Comparison of ENCODE assay signal across 9 mouse cellular contexts in the genomic region with DNA sequence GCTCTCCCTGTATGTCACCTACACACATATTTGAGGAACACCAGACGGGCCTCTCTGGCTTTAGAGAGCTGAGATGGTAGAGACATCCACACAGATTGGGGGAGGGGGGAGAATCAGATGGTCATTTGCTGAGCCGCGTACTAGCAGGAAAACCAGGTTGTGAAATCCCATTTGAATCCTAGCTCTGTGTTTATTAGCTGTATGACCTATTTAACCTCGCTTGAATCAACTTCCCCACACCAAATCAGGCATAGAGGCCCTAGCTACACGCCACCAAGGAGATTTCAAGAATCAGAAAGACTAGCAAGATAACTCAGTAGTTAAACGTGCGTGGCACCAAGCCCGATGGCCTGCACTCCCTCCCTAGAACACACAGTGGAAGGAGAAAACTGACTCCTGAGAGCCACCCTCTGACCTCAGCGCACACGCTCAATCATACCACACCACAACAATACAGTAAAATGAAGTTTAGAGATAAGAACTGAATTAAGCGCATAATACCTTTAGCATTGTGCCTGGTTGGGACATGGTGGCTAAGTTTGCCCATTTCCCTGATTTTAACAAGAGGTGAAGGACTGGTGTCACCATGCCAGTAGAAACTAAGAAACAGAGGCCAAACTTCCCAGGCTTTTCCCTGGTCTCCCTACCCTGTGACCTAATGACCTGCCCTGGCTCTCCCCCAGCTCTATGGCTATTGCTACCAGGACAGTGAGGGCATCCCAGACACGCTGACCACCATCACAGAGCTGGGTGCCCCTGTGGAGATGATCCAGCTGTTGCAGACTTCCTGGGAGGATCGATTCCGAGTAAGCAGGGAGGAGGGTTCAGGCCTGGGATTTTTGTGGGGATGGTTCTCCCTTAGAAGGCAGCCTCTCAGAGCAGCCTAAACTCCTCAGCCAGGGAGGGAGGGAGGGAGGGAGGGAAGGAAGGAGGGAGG. TPM values are rescaled to one million over a fixed set of nuclear protein-coding genes. Genes with fewer than 3 reads are reported as not detected.
DNase-seq lines count a peak whose midpoint lies in the region; ATAC-seq lines count a peak whose summit lies in the region.
"Had no signal": no experiment of that assay in that cellular context is flagged by ENCODE, and none has a peak within 500 bp of the region (broad histone marks: within the 10 kb centered on the region; RNA-seq: fewer than 3 reads in every experiment).

No protein-coding gene starts in this region.

- H3K4me2 ChIP-seq in embryonic facial prominence, embryonic 14.5 days (ENCODE audit: low read depth, low read length): peak overlapping the region; percentile 85; the same call in 1 of the 2 replicates
- H3K4me2 ChIP-seq in hindbrain, embryonic 16.5 days (ENCODE audit: low read length): peak overlapping the region; percentile 94; the same call in 1 of the 2 replicates
- H3K4me2 ChIP-seq in lung, embryonic 16.5 days (ENCODE audit: low read depth, low read length): peak overlapping the region; percentile 85; the same call in 1 of the 2 replicates

- intact Hi-C loops in left cerebral cortex, postnatal 36 days (cut with DNase I): loop anchor here (5.0 kb wide), 1 partner anchor 1682 kb away; no protein-coding TSS in a partner anchor

- H3K27me3 ChIP-seq in embryonic facial prominence, embryonic 14.5 days (replicated peaks; ENCODE audit: control insufficient read depth, insufficient read depth, low read length): no peaks in the 10 kb centered on the region
- no peaks in the 10 kb centered on the region for H3K27me3 ChIP-seq in hindbrain, embryonic 16.5 days (replicated peaks; ENCODE audit: control insufficient read depth, insufficient read depth, low read length)
- no peaks in the 10 kb centered on the region for H3K27me3 ChIP-seq in lung, embryonic 16.5 days (ENCODE audit: control insufficient read depth, insufficient read depth, low read depth, low read length)

- H3K36me3 ChIP-seq in embryonic facial prominence, embryonic 14.5 days (ENCODE audit: control insufficient read depth, insufficient read depth, low read length): peaks cover 37% of the 10 kb centered on the region
- H3K36me3 ChIP-seq in hindbrain, embryonic 16.5 days (ENCODE audit: control insufficient read depth, insufficient read depth, low read length): peaks cover 6% of the 10 kb centered on the region; the same call in 1 of the 2 replicates
- peaks cover 22% of the 10 kb centered on the region for H3K36me3 ChIP-seq in lung, embryonic 16.5 days (ENCODE audit: control insufficient read depth, insufficient read depth, low read length)
- H3K36me3 ChIP-seq: midbrain, embryonic 12.5 days had no signal

- 59% methylated on average over 14 of the region's 14 CpGs for WGBS in embryonic facial prominence, embryonic 14.5 days
- WGBS in hindbrain, embryonic 16.5 days: 64% methylated on average over 14 of the region's 14 CpGs
- 47% methylated on average over 14 of the region's 14 CpGs for WGBS in lung, embryonic 16.5 days

- no peak overlapping the region for H3K27ac ChIP-seq in embryonic facial prominence, embryonic 14.5 days (replicated peaks; ENCODE audit: low read depth, low read length)
- no peak overlapping the region for H3K27ac ChIP-seq in hindbrain, embryonic 16.5 days (ENCODE audit: low read depth, low read length)
- peak overlapping the region; percentile 24 for H3K27ac ChIP-seq in lung, embryonic 16.5 days (ENCODE audit: low read length)
- H3K27ac ChIP-seq: midbrain, embryonic 12.5 days had no signal

- no peak overlapping the region for H3K9ac ChIP-seq in embryonic facial prominence, embryonic 14.5 days (ENCODE audit: low read depth, low read length)
- H3K9ac ChIP-seq in hindbrain, embryonic 16.5 days (ENCODE audit: low read depth, low read length): no peak overlapping the region
- peak overlapping the region; percentile 33; the same call in 1 of the 2 replicates for H3K9ac ChIP-seq in lung, embryonic 16.5 days (ENCODE audit: low read length)
- H3K9ac ChIP-seq: midbrain, embryonic 12.5 days had no signal

- ATAC-seq in embryonic facial prominence, embryonic 14.5 days (ENCODE audit: low read depth): no peak
- ATAC-seq in hindbrain, embryonic 16.5 days: no peak
- ATAC-seq in lung, embryonic 16.5 days (ENCODE audit: low read depth): peak; percentile 16
- no peak for ATAC-seq in erythroid progenitor cell, adult 5-6 weeks (replicated peaks; ENCODE audit: low FRiP score, poor library complexity, severe bottlenecking)

- H3K4me1 ChIP-seq in embryonic facial prominence, embryonic 14.5 days (ENCODE audit: control insufficient read depth, insufficient read depth, low read length): peaks cover 5% of the 10 kb centered on the region; the same call in 1 of the 2 replicates
- H3K4me1 ChIP-seq in hindbrain, embryonic 16.5 days (ENCODE audit: control insufficient read depth, insufficient read depth, low read depth, low read length): peaks cover 42% of the 10 kb centered on the region
- peaks cover 37% of the 10 kb centered on the region for H3K4me1 ChIP-seq in lung, embryonic 16.5 days (replicated peaks; ENCODE audit: control insufficient read depth, insufficient read depth, low read length)

- no peak overlapping the region for H3K4me3 ChIP-seq in embryonic facial prominence, embryonic 14.5 days (ENCODE audit: low read depth, low read length)
- no peak overlapping the region for H3K4me3 ChIP-seq in hindbrain, embryonic 16.5 days (ENCODE audit: low read length)
- H3K4me3 ChIP-seq in lung, embryonic 16.5 days (ENCODE audit: low read length): no peak overlapping the region
- H3K4me3 ChIP-seq: midbrain, embryonic 12.5 days had no signal

- H3K9me3 ChIP-seq in embryonic facial prominence, embryonic 14.5 days (ENCODE audit: control insufficient read depth, low read length): no peaks in the 10 kb centered on the region
- no peaks in the 10 kb centered on the region for H3K9me3 ChIP-seq in hindbrain, embryonic 16.5 days (ENCODE audit: control insufficient read depth, low read length)
- no peaks in the 10 kb centered on the region for H3K9me3 ChIP-seq in lung, embryonic 16.5 days (ENCODE audit: control insufficient read depth, low read length)
- H3K9me3 ChIP-seq: midbrain, embryonic 12.5 days had no signal

- peak; percentile 38 for DNase-seq in adrenal gland, postnatal 14 days
- DNase-seq in adrenal gland, postnatal 4 days (ENCODE audit: low spot score in 2 of 2): no peak
- no peak for DNase-seq in embryonic facial prominence, embryonic 14.5 days (ENCODE audit: low spot score)
- DNase-seq in layer of hippocampus, adult 18-20 months (ENCODE audit: low spot score in 2 of 2): no peak
- DNase-seq in left cerebral cortex, postnatal 36 days (ENCODE audit: low spot score in 2 of 2): no peak

RNA-seq across cellular contexts. Expression of a gene that starts 4.5 kb away (rescaled TPM):
- total RNA-seq in adrenal gland, postnatal 14 days (2021): 72.7 and 84.2 TPM in 2 replicates
- total RNA-seq in adrenal gland, postnatal 4 days (2021): 100 to 1,000 TPM; 165 to 175 TPM
- 26.2 and 29.9 TPM in 2 replicates for polyA plus RNA-seq in embryonic facial prominence, embryonic 14.5 days (2014; fragmentation: Nextera tagmentation; extraction: Ambion mirVana)
- polyA plus RNA-seq in hindbrain, embryonic 16.5 days (2015; fragmentation: Nextera tagmentation; extraction: Ambion mirVana): 5.0 and 5.1 TPM in 2 replicates
- polyA plus RNA-seq in lung, embryonic 16.5 days (2015; fragmentation: Nextera tagmentation; extraction: Ambion mirVana): 9.2 and 10.3 TPM in 2 replicates
- total RNA-seq in erythroid progenitor cell, adult 5-6 weeks (2015; ENCODE audit: low replicate concordance): not detected in 2 replicates
- 0.68 and 1.4 TPM in 2 replicates for total RNA-seq in erythroid progenitor cell, adult 5-6 weeks (2017; ENCODE audit: low replicate concordance)
- total RNA-seq in layer of hippocampus, adult 18-20 months (2021): 10 to 100 TPM; 15.6 to 18.3 TPM
- 10 to 100 TPM; 11.7 to 15.7 TPM for total RNA-seq in left cerebral cortex, postnatal 36 days (2021)

Comparison
In these comparisons a context has a peak if more than half of its experiments do, and no peak if none do; other contexts are left out.
1. RNA of a gene that starts 4.5 kb away (total RNA-seq): 165 to 175 TPM in adrenal gland, postnatal 4 days, 72.7 to 84.2 TPM in adrenal gland, postnatal 14 days, 15.6 to 18.3 TPM in layer of hippocampus, adult 18-20 months and 11.7 to 15.7 TPM in left cerebral cortex, postnatal 36 days; 0.68 to 1.4 TPM in erythroid progenitor cell, adult 5-6 weeks; every median in the first group is over 4 times any median in the second.
2. Peak in every context shown above with its lines, with median percentiles within 50 percentile points of each other: H3K4me2 ChIP-seq.